Mouse (Mus musculus): ENCODE data around the gene Castor1. TPM values are rescaled to one million over a fixed set of nuclear protein-coding genes. Genes with fewer than 3 reads are reported as not detected.

The Castor1 gene
- total RNA-seq, 2 experiments from 2014 or later = 6.3 to 6.6 TPM

- DNase-seq (ENCODE audit: low spot score in 2 of 2) = no peak
Measured at GRCm38 (mm10) chr11:4260463-4261187, 42.6 kb downstream of the Castor1 start.

GRCm38 (mm10) chr11:4261188-4261494, 43.1 kb downstream of the Castor1 start:
- DNase-seq (ENCODE audit: low spot score in 2 of 2) = peak in 1 of 2 experiments; percentile 49

GRCm38 (mm10) chr11:4261969-4262368, 43.9 kb downstream of the Castor1 start:
- DNase-seq (ENCODE audit: low spot score in 2 of 2) = no peak

- DNase-seq (ENCODE audit: low spot score in 2 of 2) = no peak
Measured at GRCm38 (mm10) chr11:4262847-4263246, 44.8 kb downstream of the Castor1 start.

GRCm38 (mm10) chr11:4263296-4263695, 45.3 kb downstream of the Castor1 start:
- no peak for DNase-seq (ENCODE audit: low spot score in 2 of 2)

- DNase-seq (ENCODE audit: low spot score in 2 of 2) = no peak
Measured at GRCm38 (mm10) chr11:4264066-4264465, 46.0 kb downstream of the Castor1 start.

- DNase-seq (ENCODE audit: low spot score in 2 of 2) = no peak
Measured at GRCm38 (mm10) chr11:4266271-4267201, 48.5 kb downstream of the Castor1 start.

GRCm38 (mm10) chr11:4267202-4267578, 49.2 kb downstream of the Castor1 start:
- no peak for DNase-seq (ENCODE audit: low spot score in 2 of 2)

GRCm38 (mm10) chr11:4268500-4268899, 50.5 kb downstream of the Castor1 start:
- no peak for DNase-seq (ENCODE audit: low spot score in 2 of 2)

GRCm38 (mm10) chr11:4270744-4271459, 52.9 kb downstream of the Castor1 start:
- no peak for DNase-seq (ENCODE audit: low spot score in 2 of 2)

- no peak for DNase-seq (ENCODE audit: low spot score in 2 of 2)
Measured at GRCm38 (mm10) chr11:4271544-4271943, 53.5 kb downstream of the Castor1 start.

Other genes starting within 250 kb of the Castor1 start
- under 1 TPM in 1 of 2 experiments, not detected in 1; 0.25 TPM for gene 4930556J24Rik, start 241.4 kb upstream of the Castor1 start, total RNA-seq (2021)
- gene Gal3st1, start 234.6 kb upstream of the Castor1 start, total RNA-seq (2021) = 1 to 10 TPM; 2.0 to 3.0 TPM
- gene Sec14l4, start 186.8 kb upstream of the Castor1 start, total RNA-seq (2021) = 1 to 10 TPM; 2.4 to 5.0 TPM
- under 1 TPM; 0.51 to 0.59 TPM for gene Sec14l3, start 153.4 kb upstream of the Castor1 start, total RNA-seq (2021)
- 10 to 100 TPM; 17.3 to 17.7 TPM for gene Mtfp1, start 122.8 kb upstream of the Castor1 start, total RNA-seq (2021)
- 10 to 100 TPM in 1 of 2 experiments, 1 to 10 TPM in 1; 4.4 to 15.0 TPM for gene Sec14l2, start 94.8 kb upstream of the Castor1 start, total RNA-seq (2021)
- gene Rnf215, start 83.0 kb upstream of the Castor1 start, total RNA-seq (2021) = 10 to 100 TPM; 32.0 to 34.8 TPM
- 10 to 100 TPM; 13.8 to 18.6 TPM for gene Ccdc157, start 57.9 kb upstream of the Castor1 start, total RNA-seq (2021)
- 10 to 100 TPM; 70.4 to 71.6 TPM for gene Sf3a1, start 57.9 kb upstream of the Castor1 start, total RNA-seq (2021)
- gene Tbc1d10a, start 31.4 kb upstream of the Castor1 start, total RNA-seq (2021) = 10 to 100 TPM; 19.0 to 19.9 TPM
- under 1 TPM; 0.11 to 0.23 TPM for gene Osm, start 18.2 kb downstream of the Castor1 start, total RNA-seq (2021)
- gene Lif, start 39.3 kb downstream of the Castor1 start, total RNA-seq (2021) = under 1 TPM; 0.76 to 0.99 TPM
- gene Hormad2, start 222.9 kb downstream of the Castor1 start, total RNA-seq (2021) = 1 to 10 TPM; 4.3 TPM